Mouse (Mus musculus) limb, embryonic 14.5 days (tissue): ENCODE data around the gene Nrap. TPM values are rescaled to one million over a fixed set of nuclear protein-coding genes. Genes with fewer than 3 reads are reported as not detected.

Experiments
- ATAC-seq: fragments of 200-750 bp; cut with Nextera tagmentation; 2 replicates; pipeline ENCODE4 v1.8.0; 2017; ENCODE audit warnings: low read depth, moderate number of reproducible peaks, moderate TSS enrichment; ENCODE audit not compliant: low FRiP score
- DNase-seq: peaks from one replicate; pipeline ENCODE4 v3.0.0-alpha.2; 2015; ENCODE audit warnings: low spot score
- H3K27ac ChIP-seq: fragments of 300-500 bp; sonication (generic); replicated peaks from 2 replicates; pipeline ENCODE4 v1.5.1; 2014; ENCODE audit warnings: low read depth, mild to moderate bottlenecking, low read length, moderate library complexity, mixed read lengths
- H3K27me3 ChIP-seq: fragments of 300-500 bp; sonication (generic); 2 replicates; pipeline ENCODE4 v1.6.1; 2014; ENCODE audit warnings: low read length, mixed read lengths; ENCODE audit not compliant: control insufficient read depth, insufficient read depth
- H3K36me3 ChIP-seq: fragments of 300-500 bp; sonication (generic); 2 replicates; pipeline ENCODE4 v1.6.1; 2014; ENCODE audit warnings: mild to moderate bottlenecking, low read length, moderate library complexity, mixed read lengths; ENCODE audit not compliant: control insufficient read depth, insufficient read depth
- H3K4me1 ChIP-seq: fragments of 300-500 bp; sonication (generic); 2 replicates; pipeline ENCODE4 v1.6.1; 2014; ENCODE audit warnings: antibody characterized with exemption, low read length, mixed read lengths; ENCODE audit not compliant: control insufficient read depth, insufficient read depth
- H3K4me2 ChIP-seq: fragments of 300-500 bp; sonication (generic); replicated peaks from 2 replicates; pipeline ENCODE4 v1.6.1; 2014; ENCODE audit warnings: low read depth, mild to moderate bottlenecking, low read length, moderate library complexity; ENCODE audit not compliant: severe bottlenecking
- H3K4me3 ChIP-seq: fragments of 300-500 bp; sonication (generic); replicated peaks from 2 replicates; pipeline ENCODE4 v1.5.1; 2014; ENCODE audit warnings: low read length
- H3K9ac ChIP-seq: fragments of 300-500 bp; sonication (generic); 2 replicates; pipeline ENCODE4 v1.6.1; 2014; ENCODE audit warnings: mild to moderate bottlenecking, low read depth, low read length, moderate library complexity; ENCODE audit not compliant: severe bottlenecking
- H3K9me3 ChIP-seq: fragments of 300-500 bp; sonication (generic); 2 replicates; pipeline ENCODE4 v1.6.1; 2016; ENCODE audit warnings: low read length; ENCODE audit not compliant: control insufficient read depth
- POLR2A ChIP-seq: fragments of 200-500 bp; IDR thresholded peaks from 2 replicates; pipeline ENCODE4 v1.8.0; 2012; ENCODE audit warnings: inconsistent platforms, mild to moderate bottlenecking, moderate library complexity, borderline replicate concordance; ENCODE audit not compliant: insufficient read depth, insufficient read length; ENCODE audit errors: extremely low read depth
- WGBS: fragments of 180-500 bp; shearing (Covaris S2); extraction: QIAGEN DNeasy Blood & Tissue Kit; methylation state at CpG from one replicate; pipeline ENCODE4 v1.1.7; 2014; 5-methylcytosine and 5-hydroxymethylcytosine counted together
- polyA plus RNA-seq, 2 experiments: library from polyadenylated mRNA; depleted of rRNA in 1 of 2; stranded (reverse) in 1 of 2; unstranded in 1 of 2; fragments of >200 nt; fragmentation: Nextera tagmentation in 1 of 2; extraction: Ambion mirVana in 1 of 2; gene quantifications; 2 replicates each; pipeline versions ENCODE4 v1.2.1 to v1.2.3; 2012 to 2014

The Nrap gene
- polyA plus RNA-seq, 2 experiments = 2.1 to 2.8 TPM

- Histone ChIP-seq H3K4me1 (peaks cover 2% of the 10 kb centered on the region), H3K4me3 (no peak overlapping the region), H3K36me3 (peaks cover 24% of the 10 kb centered on the region), H3K4me2 (no peak overlapping the region), H3K27me3 (no peaks in the 10 kb centered on the region), H3K9me3 (no peaks in the 10 kb centered on the region), H3K9ac (no peak overlapping the region), H3K27ac (no peak overlapping the region)
- 94% methylated on average over 4 of the region's 4 CpGs for WGBS
- no peak for TF ChIP-seq POLR2A
- DNase-seq (no peak), ATAC-seq (no peak)
These were observed 16.0 kb upstream of the Nrap start for GRCm38 (mm10) chr19:56405824-56406223.

- ATAC-seq (no peak), DNase-seq (no peak)
- no peak for TF ChIP-seq POLR2A
- H3K9me3 ChIP-seq = no peaks in the 10 kb centered on the region
- no peaks in the 10 kb centered on the region for H3K27me3 ChIP-seq
- H3K27ac ChIP-seq = no peak overlapping the region
- H3K4me3 ChIP-seq = no peak overlapping the region
- 29% methylated on average over 6 of the region's 6 CpGs for WGBS
- H3K9ac ChIP-seq = no peak overlapping the region
- no peak overlapping the region for H3K4me2 ChIP-seq
- H3K36me3 ChIP-seq = peaks cover 13% of the 10 kb centered on the region
- peaks cover 8% of the 10 kb centered on the region for H3K4me1 ChIP-seq
These were observed 12.0 kb upstream of the Nrap start for GRCm38 (mm10) chr19:56401864-56402263.

GRCm38 (mm10) chr19:56400200-56400599 is 10.4 kb upstream of the Nrap start:
- no peak for ATAC-seq
- Histone ChIP-seq H3K9me3 (no peaks in the 10 kb centered on the region), H3K36me3 (peaks cover 12% of the 10 kb centered on the region), H3K27ac (no peak overlapping the region), H3K4me3 (no peak overlapping the region), H3K4me2 (no peak overlapping the region), H3K4me1 (peaks cover 8% of the 10 kb centered on the region), H3K9ac (no peak overlapping the region), H3K27me3 (0 out of 2 replicates have a peak, but pooled peaks cover 4% of the 10 kb centered on the region)
- WGBS = 54% methylated on average over 14 of the region's 14 CpGs
- no peak for TF ChIP-seq POLR2A
- no peak for DNase-seq

- 0 out of 2 replicates have a peak, but pooled peaks cover 4% of the 10 kb centered on the region for H3K27me3 ChIP-seq
- DNase-seq = no peak
- no peak for TF ChIP-seq POLR2A
- no peak overlapping the region for H3K9ac ChIP-seq
- no peaks in the 10 kb centered on the region; the same call in 1 of the 2 replicates for H3K36me3 ChIP-seq
- H3K4me3 ChIP-seq = no peak overlapping the region
- no peak overlapping the region for H3K27ac ChIP-seq
- H3K9me3 ChIP-seq = no peaks in the 10 kb centered on the region
- no peak overlapping the region for H3K4me2 ChIP-seq
- no peak for ATAC-seq
- peaks cover 8% of the 10 kb centered on the region for H3K4me1 ChIP-seq
These were observed 8.6 kb upstream of the Nrap start for GRCm38 (mm10) chr19:56398528-56398795.

GRCm38 (mm10) chr19:56397663-56398527 is 8.1 kb upstream of the Nrap start:
- H3K27ac ChIP-seq = peak overlapping the region; percentile 85
- H3K4me2 ChIP-seq = peak overlapping the region; percentile 96
- H3K4me1 ChIP-seq = peaks cover 8% of the 10 kb centered on the region
- H3K27me3 ChIP-seq = 0 out of 2 replicates have a peak, but pooled peaks cover 4% of the 10 kb centered on the region
- H3K4me3 ChIP-seq = peak overlapping the region; percentile 64
- ATAC-seq (no peak), DNase-seq (no peak)
- 46% methylated on average over 11 of the region's 11 CpGs for WGBS
- H3K36me3 ChIP-seq = no peaks in the 10 kb centered on the region; the same call in 1 of the 2 replicates
- no peak for TF ChIP-seq POLR2A
- H3K9me3 ChIP-seq = no peaks in the 10 kb centered on the region
- H3K9ac ChIP-seq = peak overlapping the region; percentile 83
